Mouse (Mus musculus): ENCODE measurements at regions not wholly inside any gene's neighbourhood (a gene's known extent, or its start where the extent isn't known, plus 50 kb on each side); places are given as distances from the start of the nearest gene placed in this dataset.

GRCm38 (mm10) chr13:82849037-82849436 is 654.8 kb upstream of the Mef2c start:
- in situ Hi-C loops (cut with MboI, MseI) = no loop called here

GRCm38 (mm10) chr13:82869869-82870268 is 634.0 kb upstream of the Mef2c start:
- in situ Hi-C loops (cut with MboI, MseI) = no loop called here

- in situ Hi-C loops (cut with MboI, MseI) = no loop called here
Observed at GRCm38 (mm10) chr13:82874091-82874490, 629.7 kb upstream of the Mef2c start.

- in situ Hi-C loops (cut with MboI, MseI) = no loop called here
Observed at GRCm38 (mm10) chr13:82883368-82883767, 620.5 kb upstream of the Mef2c start.

- in situ Hi-C loops (cut with MboI, MseI) = no loop called here
Observed at GRCm38 (mm10) chr13:82888755-82889154, 615.1 kb upstream of the Mef2c start.

GRCm38 (mm10) chr13:82892731-82893130 is 611.1 kb upstream of the Mef2c start:
- in situ Hi-C loops (cut with MboI, MseI) = no loop called here

- in situ Hi-C loops (cut with MboI, MseI) = no loop called here
Observed at GRCm38 (mm10) chr13:82899686-82900085, 604.1 kb upstream of the Mef2c start.

GRCm38 (mm10) chr13:82902160-82902559 is 601.7 kb upstream of the Mef2c start:
- in situ Hi-C loops (cut with MboI, MseI) = no loop called here

- in situ Hi-C loops (cut with MboI, MseI) = no loop called here
Observed at GRCm38 (mm10) chr13:82903637-82904036, 600.2 kb upstream of the Mef2c start.

GRCm38 (mm10) chr13:82907689-82908088 is 596.1 kb upstream of the Mef2c start:
- in situ Hi-C loops (cut with MboI, MseI) = no loop called here

- in situ Hi-C loops (cut with MboI, MseI) = no loop called here
Observed at GRCm38 (mm10) chr13:82909151-82909550, 594.7 kb upstream of the Mef2c start.

GRCm38 (mm10) chr13:82912859-82913258 is 591.0 kb upstream of the Mef2c start:
- in situ Hi-C loops (cut with MboI, MseI) = no loop called here

- in situ Hi-C loops (cut with MboI, MseI) = no loop called here
Observed at GRCm38 (mm10) chr13:82915194-82915593, 588.6 kb upstream of the Mef2c start.

GRCm38 (mm10) chr13:82930010-82930409 is 573.8 kb upstream of the Mef2c start:
- in situ Hi-C loops (cut with MboI, MseI) = no loop called here

- in situ Hi-C loops (cut with MboI, MseI) = no loop called here
Observed at GRCm38 (mm10) chr13:82937856-82938255, 566.0 kb upstream of the Mef2c start.

- in situ Hi-C loops (cut with MboI, MseI) = no loop called here
Observed at GRCm38 (mm10) chr13:82942691-82943341, 561.0 kb upstream of the Mef2c start.

GRCm38 (mm10) chr13:82946931-82947330 is 556.9 kb upstream of the Mef2c start:
- in situ Hi-C loops (cut with MboI, MseI) = no loop called here

GRCm38 (mm10) chr13:82949541-82949940 is 554.3 kb upstream of the Mef2c start:
- in situ Hi-C loops (cut with MboI, MseI) = no loop called here

- in situ Hi-C loops (cut with MboI, MseI) = no loop called here
Observed at GRCm38 (mm10) chr13:82962333-82962732, 541.5 kb upstream of the Mef2c start.

- in situ Hi-C loops (cut with MboI, MseI) = no loop called here
Observed at GRCm38 (mm10) chr13:82971722-82972121, 532.1 kb upstream of the Mef2c start.

- in situ Hi-C loops (cut with MboI, MseI) = no loop called here
Observed at GRCm38 (mm10) chr13:82974210-82974811, 529.5 kb upstream of the Mef2c start.

GRCm38 (mm10) chr13:83001118-83001517 is 502.7 kb upstream of the Mef2c start:
- in situ Hi-C loops (cut with MboI, MseI) = no loop called here

- in situ Hi-C loops (cut with MboI, MseI) = no loop called here
Observed at GRCm38 (mm10) chr13:83016686-83017085, 487.1 kb upstream of the Mef2c start.

Measured in regulatory T cell (primary cell).